Mouse (Mus musculus) spleen, adult 2 months (tissue): ENCODE data around the gene Lcn12. TPM values are rescaled to one million over a fixed set of nuclear protein-coding genes. Genes with fewer than 3 reads are reported as not detected.
A peak's percentile ranks its signal among the peaks of the same experiment; 100 is the strongest.

Experiments
- DNase-seq, 2 experiments: peaks; one replicate each; pipeline versions ENCODE4 v3.0.0 to v3.0.0-alpha.2; 2012 to 2021; ENCODE audit warnings: low spot score in 2 of 2, low read depth in 1 of 2
- H3K27ac ChIP-seq: fragments of 200-500 bp; 2 replicates; pipeline ENCODE4 v1.5.1; 2012; ENCODE audit warnings: low read length, inconsistent platforms; ENCODE audit not compliant: insufficient read depth
- H3K27me3 ChIP-seq: fragments of 200-500 bp; 2 replicates; pipeline ENCODE4 v1.6.1; 2012; ENCODE audit warnings: mild to moderate bottlenecking, moderate library complexity, low read length, inconsistent platforms; ENCODE audit not compliant: control insufficient read depth, insufficient read depth
- H3K36me3 ChIP-seq: fragments of 200-500 bp; 2 replicates; pipeline ENCODE4 v1.6.1; 2012; ENCODE audit warnings: mild to moderate bottlenecking, low read length, inconsistent platforms; ENCODE audit not compliant: control insufficient read depth, insufficient read depth
- H3K4me1 ChIP-seq: fragments of 200-500 bp; 2 replicates; pipeline ENCODE4 v1.6.1; 2011; ENCODE audit warnings: inconsistent platforms; ENCODE audit not compliant: control insufficient read depth, insufficient read depth, insufficient read length
- H3K4me3 ChIP-seq: fragments of 200-500 bp; 2 replicates; pipeline ENCODE4 v1.5.1; 2011; ENCODE audit warnings: mild to moderate bottlenecking, inconsistent platforms; ENCODE audit not compliant: insufficient read depth, insufficient read length; ENCODE audit errors: extremely low read depth
- CTCF ChIP-seq: fragments of 200-500 bp; IDR thresholded peaks from 2 replicates; pipeline ENCODE4 v1.5.1; 2011; ENCODE audit warnings: mild to moderate bottlenecking, inconsistent platforms; ENCODE audit not compliant: insufficient read depth, insufficient read length, insufficient replicate concordance; ENCODE audit errors: extremely low read depth
- POLR2A ChIP-seq: fragments of 200-500 bp; IDR thresholded peaks from 2 replicates; pipeline ENCODE4 v1.6.1; 2011; ENCODE audit warnings: low read depth, low read length, inconsistent platforms
- WGBS: fragments of 180-500 bp; shearing (Covaris S2); methylation state at CpG from one replicate; pipeline ENCODE4 v1.1.7; 2018; 5-methylcytosine and 5-hydroxymethylcytosine counted together
- polyA plus RNA-seq: library from polyadenylated mRNA; depleted of rRNA; stranded (reverse); fragments of >200 nt; gene quantifications from 2 replicates; pipeline ENCODE4 v1.2.3, GENCODE M21; 2012

Lcn12 gene
- polyA plus RNA-seq, 1 experiment, result not detected

DNA sequence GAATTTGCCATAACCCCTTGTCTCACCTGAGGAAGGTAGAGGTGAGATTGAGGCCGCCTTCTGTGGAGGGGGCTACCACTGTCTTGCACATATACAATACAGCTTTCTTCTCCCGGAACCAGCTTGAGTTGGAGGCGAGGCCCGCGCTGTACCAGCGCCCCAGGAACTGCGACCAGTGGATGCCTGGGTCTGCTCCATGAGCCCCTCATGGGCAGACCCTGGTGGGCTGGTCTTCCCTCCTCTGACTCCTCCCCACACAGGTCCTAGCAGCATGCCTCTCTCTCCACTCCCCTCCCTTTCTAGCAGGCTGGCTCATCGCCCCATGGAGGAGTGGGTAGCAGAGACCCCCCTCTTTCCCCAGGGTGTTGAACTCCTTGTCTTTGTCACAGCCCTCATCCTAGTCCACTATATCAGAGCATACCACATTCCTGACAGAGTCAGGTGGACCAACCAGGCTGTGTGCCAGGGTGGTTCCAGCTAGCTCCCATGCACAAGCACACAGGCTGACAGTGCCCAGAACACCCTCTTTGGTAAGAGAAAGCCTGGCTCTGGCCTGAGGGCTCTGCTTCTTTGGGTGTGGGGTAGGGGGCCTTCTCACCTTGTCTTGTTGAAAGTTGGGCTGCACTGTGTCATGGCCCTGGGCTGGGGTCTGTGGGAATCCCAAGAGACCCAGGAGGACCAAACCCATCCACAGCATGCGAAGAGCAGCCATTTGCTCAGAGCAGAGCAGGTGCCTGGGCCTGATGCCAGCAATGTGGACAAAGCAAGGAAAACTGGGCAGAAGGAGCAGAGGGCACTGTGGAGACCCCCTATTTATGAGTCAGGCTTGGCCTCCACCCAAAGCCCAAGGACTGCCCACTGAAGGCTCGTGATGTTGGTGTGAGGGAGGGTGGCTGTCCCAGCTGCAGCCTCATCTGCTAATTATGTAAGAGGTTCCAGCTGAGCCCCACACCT, 24.5 kb downstream of the Lcn12 start:
- Histone ChIP-seq H3K4me1 (peaks cover 23% of the 10 kb centered on the region; the same call in 1 of the 2 replicates), H3K4me3 (no peak overlapping the region), H3K36me3 (no peaks in the 10 kb centered on the region), H3K27ac (no peak overlapping the region), H3K27me3 (no peaks in the 10 kb centered on the region)
- DNase-seq, result no peak
- 90% methylated on average over 10 of the region's 10 CpGs for WGBS
- no peak for TF ChIP-seq POLR2A
- TF ChIP-seq CTCF, result no peak

DNA sequence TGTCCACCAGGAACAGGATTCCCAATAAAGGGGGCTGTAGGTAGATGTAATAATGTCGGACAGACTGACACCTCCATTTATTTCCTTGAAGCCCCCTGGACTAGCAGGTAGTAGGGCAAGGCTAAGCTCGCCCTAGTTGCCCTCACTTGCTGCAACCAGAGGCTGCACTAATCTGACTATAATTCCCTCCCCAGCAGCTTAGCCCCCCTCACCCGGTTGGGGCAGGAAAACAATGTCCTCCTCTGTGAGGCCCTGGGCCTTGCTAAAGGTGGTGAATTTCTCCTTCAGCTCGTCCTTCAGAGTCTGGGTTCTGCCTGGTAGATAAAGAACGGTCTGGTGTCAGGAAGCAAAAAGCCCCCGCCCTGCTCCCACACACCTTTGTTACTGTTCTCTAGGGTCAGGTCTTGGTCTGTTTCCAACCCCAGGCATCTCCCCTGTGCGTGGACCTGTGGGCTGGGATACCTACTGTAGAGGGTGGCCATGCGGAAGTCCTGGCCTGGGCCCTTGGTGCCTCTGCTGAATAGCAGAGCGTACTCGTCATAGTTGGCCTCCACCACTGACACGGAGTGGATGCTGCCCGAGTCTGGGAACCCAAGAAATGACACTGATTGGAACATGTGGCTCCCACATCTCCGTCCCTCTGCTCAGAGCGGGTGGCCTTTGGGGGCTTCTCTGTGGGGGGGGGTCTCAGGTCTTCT, 26.0 kb downstream of the Lcn12 start:
- no peak for DNase-seq
- Histone ChIP-seq H3K4me1 (peaks cover 23% of the 10 kb centered on the region; the same call in 1 of the 2 replicates), H3K27me3 (no peaks in the 10 kb centered on the region), H3K36me3 (no peaks in the 10 kb centered on the region), H3K27ac (no peak overlapping the region), H3K4me3 (no peak overlapping the region)
- WGBS, result 80% methylated on average over 14 of the region's 14 CpGs
- TF ChIP-seq CTCF (no peak), POLR2A (no peak)

DNA sequence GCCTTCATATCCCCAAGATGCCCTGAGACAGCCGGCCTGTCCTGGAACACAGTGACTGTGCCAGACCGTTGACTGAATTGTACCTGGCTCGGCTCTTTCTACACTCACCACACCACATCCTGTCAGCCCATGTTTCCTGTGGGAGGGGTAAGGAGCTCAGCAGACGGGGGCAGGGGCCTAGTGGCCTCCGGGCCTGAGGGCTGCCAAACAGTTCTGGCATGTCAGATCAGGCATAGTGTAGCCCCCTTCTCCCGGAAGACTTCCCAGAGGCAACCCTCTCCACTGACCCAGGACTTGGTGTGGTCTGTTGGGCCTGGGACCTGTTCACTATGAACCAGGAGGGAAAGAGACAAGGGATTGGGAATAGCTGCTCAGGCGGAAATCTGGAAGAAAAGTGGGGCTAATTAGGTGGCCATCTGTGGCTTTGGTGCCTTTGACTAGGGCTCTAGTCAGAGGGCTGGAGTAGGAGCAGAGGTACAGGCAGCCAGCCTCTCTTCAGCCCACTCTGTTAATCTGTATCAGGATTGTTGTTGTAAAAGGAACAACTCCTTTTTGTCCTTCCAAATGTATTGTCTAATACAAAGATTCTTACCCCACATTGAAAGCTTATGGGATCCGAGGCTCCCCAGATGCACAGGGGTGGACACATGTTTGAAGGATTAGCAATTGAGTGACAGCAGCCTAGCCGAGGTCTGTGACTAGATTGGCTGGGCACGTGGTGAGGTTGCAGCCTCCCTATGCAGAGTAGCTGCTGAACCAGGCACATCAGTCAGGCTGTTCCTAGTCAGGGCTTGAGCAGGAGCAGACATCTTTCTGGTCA, 27.7 kb downstream of the Lcn12 start:
- H3K27me3 ChIP-seq, result no peaks in the 10 kb centered on the region
- H3K4me3 ChIP-seq, result peak overlapping the region; percentile 47
- DNase-seq, result peak; percentile 56 to 82
- peak; percentile 85 for TF ChIP-seq POLR2A
- TF ChIP-seq CTCF, result no peak
- peak overlapping the region; percentile 96 for H3K27ac ChIP-seq
- 12% methylated on average over 10 of the region's 10 CpGs for WGBS
- no peaks in the 10 kb centered on the region for H3K36me3 ChIP-seq
- peaks cover 33% of the 10 kb centered on the region; the same call in 1 of the 2 replicates for H3K4me1 ChIP-seq

DNA sequence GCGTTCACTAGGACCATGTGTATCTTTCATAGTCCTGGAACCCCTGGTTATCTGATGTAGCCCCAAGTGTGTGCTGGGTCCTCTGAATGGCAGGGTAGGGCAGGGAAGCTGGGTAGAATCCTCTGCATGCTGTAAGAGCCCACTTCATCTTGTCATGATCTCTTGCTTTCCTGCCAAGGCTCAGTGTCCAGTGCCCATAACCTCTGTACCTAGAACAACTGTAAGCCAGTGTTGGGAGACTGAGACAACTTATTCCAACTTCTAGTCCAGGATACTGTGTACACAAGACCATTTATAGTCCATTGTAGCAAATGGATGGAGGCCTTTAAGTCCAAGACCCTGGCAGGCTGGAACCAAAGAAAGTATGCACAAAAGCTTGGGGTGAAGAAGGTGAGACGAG, 28.5 kb downstream of the Lcn12 start:
- H3K36me3 ChIP-seq, result no peaks in the 10 kb centered on the region
- no peak for DNase-seq
- no peaks in the 10 kb centered on the region for H3K27me3 ChIP-seq
- peaks cover 33% of the 10 kb centered on the region; the same call in 1 of the 2 replicates for H3K4me1 ChIP-seq
- H3K4me3 ChIP-seq, result peak overlapping the region; percentile 47; the same call in 1 of the 2 replicates
- TF ChIP-seq CTCF (no peak), POLR2A (no peak)
- WGBS, result 39% methylated on average over 2 of the region's 2 CpGs
- peak overlapping the region; percentile 96 for H3K27ac ChIP-seq

DNA sequence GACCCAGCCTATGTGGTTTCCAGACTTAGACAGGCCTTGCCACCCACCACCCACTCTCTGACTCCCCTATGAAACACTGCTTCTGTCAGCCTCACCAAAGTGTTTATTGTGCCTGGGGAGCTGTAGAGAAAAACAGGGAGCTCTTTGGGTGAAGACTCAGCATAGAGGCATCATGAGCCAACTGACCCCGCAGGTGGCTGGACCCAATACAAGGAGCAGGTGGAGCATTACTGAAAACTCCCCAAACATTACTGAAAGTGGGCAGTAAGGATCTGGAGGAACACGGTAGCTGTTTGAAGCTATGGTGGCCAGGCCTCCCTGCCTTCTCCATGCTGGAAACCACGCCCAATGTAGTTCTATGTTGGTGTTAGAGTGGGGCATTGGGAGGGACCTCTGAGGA, 30.1 kb downstream of the Lcn12 start:
- no peak for DNase-seq
- Histone ChIP-seq H3K27me3 (no peaks in the 10 kb centered on the region), H3K4me1 (peaks cover 36% of the 10 kb centered on the region; the same call in 1 of the 2 replicates), H3K36me3 (peaks cover 3% of the 10 kb centered on the region), H3K4me3 (no peak overlapping the region), H3K27ac (no peak overlapping the region)
- TF ChIP-seq POLR2A, result no peak
- TF ChIP-seq CTCF, result no peak
- WGBS, result 89% methylated on average over 3 of the region's 3 CpGs

DNA sequence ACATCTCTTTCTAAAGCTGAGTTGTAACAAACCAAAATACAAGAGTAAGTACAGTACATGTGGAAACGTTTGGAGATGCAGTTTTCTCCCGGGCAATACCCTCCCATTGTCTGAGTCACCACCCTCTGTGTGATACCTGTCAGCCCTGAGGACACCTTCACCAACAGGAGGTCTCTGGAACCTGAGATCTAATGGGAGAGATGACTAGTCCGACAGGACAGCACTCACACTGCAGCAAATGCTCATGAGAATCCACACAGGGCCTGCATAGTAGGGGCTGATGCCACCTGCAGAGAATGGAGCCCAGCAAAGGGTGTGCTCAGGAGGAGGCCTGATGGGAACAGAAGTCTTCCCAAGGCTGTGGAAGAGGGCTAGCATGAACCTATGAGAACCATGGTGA, 32.3 kb downstream of the Lcn12 start:
- DNase-seq, result no peak
- peaks cover 31% of the 10 kb centered on the region; the same call in 1 of the 2 replicates for H3K4me1 ChIP-seq
- H3K27me3 ChIP-seq, result no peaks in the 10 kb centered on the region
- TF ChIP-seq POLR2A (no peak), CTCF (no peak)
- H3K4me3 ChIP-seq, result peak overlapping the region; percentile 31; the same call in 1 of the 2 replicates
- H3K27ac ChIP-seq, result peak overlapping the region; percentile 84
- WGBS, result 19% methylated on average over 3 of the region's 3 CpGs
- peaks cover 6% of the 10 kb centered on the region for H3K36me3 ChIP-seq
